Mouse (Mus musculus): ENCODE data around the gene Plcb1.

Gene Plcb1

DNA sequence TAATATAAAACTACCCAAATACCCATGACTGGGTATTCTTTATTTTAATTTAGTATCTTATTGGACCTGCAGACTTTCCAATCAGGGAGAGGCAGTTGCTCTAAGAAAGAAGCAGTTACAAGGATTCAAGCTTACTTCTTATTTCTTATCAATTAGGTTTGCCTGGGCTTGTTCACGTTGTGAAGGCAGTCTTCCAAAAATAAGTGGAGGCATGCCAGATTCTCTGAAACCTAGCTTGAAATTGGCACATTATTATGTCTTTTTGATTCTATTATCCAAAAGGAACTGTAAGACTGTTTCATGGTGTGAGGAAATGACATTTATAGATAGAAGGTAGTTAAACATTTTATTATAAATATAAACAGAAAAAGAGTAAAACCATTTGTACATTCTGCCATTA is 721.2 kb downstream of the Plcb1 start:
- DNase-seq (ENCODE audit: inconsistent ontology term), result no peak

DNA sequence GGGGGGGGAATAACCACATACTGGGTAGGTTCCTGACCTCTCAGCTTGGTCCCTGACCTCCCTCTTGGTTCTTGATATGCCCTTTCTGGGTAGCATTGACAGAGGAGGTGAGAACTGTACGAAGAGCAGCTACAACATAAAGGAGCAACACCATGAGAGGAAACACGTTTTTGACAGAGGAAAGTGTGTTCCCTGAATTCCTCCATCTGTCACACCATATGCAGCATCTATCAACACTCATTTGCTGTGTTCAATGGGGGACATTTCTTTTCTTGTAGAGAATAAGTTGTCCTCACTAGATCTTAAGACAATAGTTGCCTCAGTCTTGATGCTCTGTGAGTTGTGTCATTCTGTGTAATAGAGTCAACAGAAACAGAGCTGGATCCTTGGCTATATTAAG is 733.1 kb downstream of the Plcb1 start:
- no peak for DNase-seq (ENCODE audit: inconsistent ontology term)

Data from Muller cell, postnatal 12 days (primary cell).